Mouse (Mus musculus) 416B (cell line): ENCODE measurements around the gene Tsks.

Experiments
- DNase-seq: peaks from one replicate; pipeline ENCODE4 v3.0.0; 2011; ENCODE audit warnings: low read depth

Tsks gene

GRCm38 (mm10) chr7:44978300-44978699, 35.3 kb downstream of the Tsks start:
- DNase-seq: no peak

GRCm38 (mm10) chr7:44981539-44981938, 38.5 kb downstream of the Tsks start:
- DNase-seq: no peak

- DNase-seq: peak; percentile 84
These were observed 40.1 kb downstream of the Tsks start for GRCm38 (mm10) chr7:44983085-44983484.

GRCm38 (mm10) chr7:44983944-44984832, 41.2 kb downstream of the Tsks start:
- DNase-seq: no peak

GRCm38 (mm10) chr7:44984833-44985164, 41.8 kb downstream of the Tsks start:
- DNase-seq: no peak

GRCm38 (mm10) chr7:44985595-44986191, 42.7 kb downstream of the Tsks start:
- DNase-seq: peak; percentile 89

GRCm38 (mm10) chr7:44986192-44986878, 43.3 kb downstream of the Tsks start, which contains the start of gene Prmt1:
Gene Prmt1, minus strand, starts transcription at chr7:44986568.
- peak; percentile 100 for DNase-seq

- DNase-seq: no peak
These were observed 44.1 kb downstream of the Tsks start for GRCm38 (mm10) chr7:44986879-44987718.

GRCm38 (mm10) chr7:44996672-44997071, 53.7 kb downstream of the Tsks start:
- no peak for DNase-seq

- DNase-seq: peak; percentile 99
These were observed 54.4 kb downstream of the Tsks start, which contains the start of gene Irf3 for GRCm38 (mm10) chr7:44997231-44997939. Gene Irf3, plus strand, starts transcription at chr7:44997648.

GRCm38 (mm10) chr7:44997940-44998428, 55.0 kb downstream of the Tsks start:
- DNase-seq: no peak

- DNase-seq: peak; percentile 84
These were observed 55.5 kb downstream of the Tsks start, which contains the start of gene Bcl2l12 for GRCm38 (mm10) chr7:44998501-44998955. Gene Bcl2l12, minus strand, starts transcription at chr7:44998712.

GRCm38 (mm10) chr7:44999753-45000152, 56.7 kb downstream of the Tsks start:
- no peak for DNase-seq

- DNase-seq: no peak
These were observed 57.6 kb downstream of the Tsks start for GRCm38 (mm10) chr7:45000539-45001114.

GRCm38 (mm10) chr7:45002440-45002839, 59.4 kb downstream of the Tsks start:
- peak; percentile 62 for DNase-seq

- peak; percentile 52 for DNase-seq
These were observed 61.5 kb downstream of the Tsks start for GRCm38 (mm10) chr7:45004546-45004945.

- no peak for DNase-seq
These were observed 62.5 kb downstream of the Tsks start for GRCm38 (mm10) chr7:45005321-45005992.

GRCm38 (mm10) chr7:45006503-45006902, 63.5 kb downstream of the Tsks start:
- no peak for DNase-seq

- DNase-seq: no peak
These were observed 64.1 kb downstream of the Tsks start for GRCm38 (mm10) chr7:45007141-45007540.
